Mouse (Mus musculus) erythroid progenitor cell, adult 5-6 weeks (primary cell): ENCODE measurements around the gene Vmn1r131. TPM values are rescaled to one million over a fixed set of nuclear protein-coding genes. Genes with fewer than 3 reads are reported as not detected.
"Not testable (repeated sequence)": the region's sequence is repeated elsewhere in the genome, so short reads cannot be mapped to it uniquely, and the experiment has no call there.

Experiments
- ATAC-seq: replicated peaks from 2 replicates; pipeline ENCODE4 v1.8.0; 2016; ENCODE audit warnings: moderate number of reproducible peaks, mild to moderate bottlenecking, moderate TSS enrichment, inconsistent platforms; ENCODE audit not compliant: poor library complexity, low FRiP score, severe bottlenecking
- total RNA-seq, 2 experiments: library from RNA; stranded (forward) in 1 of 2; stranded (reverse) in 1 of 2; fragments of 150-400 nt in 1 of 2; fragments of 186-747, 209-891 nt in 1 of 2; gene quantifications; 2 replicates each; pipeline versions ENCODE4 v1.2.3 to v1.2.4; 2015 to 2017; ENCODE audit warnings: low replicate concordance in 2 of 2

The Vmn1r131 gene
- total RNA-seq (2015; ENCODE audit: low replicate concordance): not detected in 2 replicates
- not detected in 2 replicates for total RNA-seq (2017; ENCODE audit: low replicate concordance)

DNA sequence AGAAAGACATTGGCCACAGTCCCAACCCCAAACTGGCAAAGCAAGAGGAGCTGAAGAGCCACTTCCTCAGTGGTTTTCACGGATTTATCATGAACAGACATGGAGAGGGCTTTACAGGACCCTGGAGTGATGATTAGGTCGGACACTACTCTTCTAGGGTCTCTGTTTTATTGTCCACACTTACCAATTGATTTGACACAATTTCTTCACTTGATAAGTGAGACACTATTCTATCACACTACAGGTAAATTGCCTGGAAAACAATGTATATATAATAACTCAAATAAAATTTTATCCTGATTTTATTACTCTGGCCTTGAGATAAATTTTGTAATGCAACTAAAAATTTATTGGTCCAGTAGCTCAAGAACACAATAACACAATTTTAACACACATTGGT lies at the start of gene Vmn1r131:
Gene Vmn1r131, minus strand, starts transcription at position 101 of the 400 bp plus-strand sequence.
- not testable (repeated sequence) for ATAC-seq

DNA sequence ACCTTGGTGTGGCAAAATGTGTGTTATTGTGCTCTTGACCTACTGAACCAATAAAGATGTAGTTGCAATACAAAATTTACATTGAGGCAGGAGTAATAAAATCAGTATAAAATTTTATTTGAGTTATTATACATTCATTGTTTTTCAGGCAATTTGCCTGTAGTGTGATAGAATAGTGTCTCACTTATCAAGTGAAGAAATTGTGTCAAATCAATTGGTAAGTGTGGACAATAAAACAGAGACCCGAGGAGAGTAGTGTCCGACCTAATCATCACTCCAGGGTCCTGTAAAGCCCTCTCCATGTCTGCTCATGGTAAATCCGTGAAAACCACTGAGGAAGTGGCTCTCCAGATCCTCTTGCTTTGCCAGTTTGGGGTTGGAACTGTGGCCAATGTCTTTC lies 34.4 kb downstream of the Vmn1r131 start, which contains the start of gene Vmn1r130:
Gene Vmn1r130, plus strand, starts transcription at position 301 of the 400 bp plus-strand sequence.
- ATAC-seq: not testable (repeated sequence)

Other genes starting within 250 kb of the Vmn1r131 start
- gene Vmn1r126, start 244.6 kb downstream of the Vmn1r131 start, total RNA-seq (2015; ENCODE audit: low replicate concordance): not detected in 2 replicates
- gene Vmn1r126, start 244.6 kb downstream of the Vmn1r131 start, total RNA-seq (2017; ENCODE audit: low replicate concordance): not detected in 2 replicates
- not detected in 2 replicates for gene Vmn1r127, start 226.2 kb downstream of the Vmn1r131 start, total RNA-seq (2015; ENCODE audit: low replicate concordance)
- gene Vmn1r127, start 226.2 kb downstream of the Vmn1r131 start, total RNA-seq (2017; ENCODE audit: low replicate concordance): not detected in 2 replicates
- not detected in 2 replicates for gene Vmn1r128, start 196.7 kb downstream of the Vmn1r131 start, total RNA-seq (2015; ENCODE audit: low replicate concordance)
- gene Vmn1r128, start 196.7 kb downstream of the Vmn1r131 start, total RNA-seq (2017; ENCODE audit: low replicate concordance): not detected in 2 replicates
- gene Vmn1r129, start 184.8 kb downstream of the Vmn1r131 start, total RNA-seq (2015; ENCODE audit: low replicate concordance): not detected in 2 replicates
- gene Vmn1r129, start 184.8 kb downstream of the Vmn1r131 start, total RNA-seq (2017; ENCODE audit: low replicate concordance): not detected in 2 replicates
- not detected in 2 replicates for gene Gm6882, start 113.3 kb downstream of the Vmn1r131 start, total RNA-seq (2015; ENCODE audit: low replicate concordance)
- gene Gm6882, start 113.3 kb downstream of the Vmn1r131 start, total RNA-seq (2017; ENCODE audit: low replicate concordance): not detected in 2 replicates
- not detected in 2 replicates for gene Vmn1r130, start 34.3 kb downstream of the Vmn1r131 start, total RNA-seq (2015; ENCODE audit: low replicate concordance)
- not detected in 2 replicates for gene Vmn1r130, start 34.3 kb downstream of the Vmn1r131 start, total RNA-seq (2017; ENCODE audit: low replicate concordance)
- gene Vmn1r132, start 68.0 kb upstream of the Vmn1r131 start, total RNA-seq (2015; ENCODE audit: low replicate concordance): not detected in 2 replicates
- gene Vmn1r132, start 68.0 kb upstream of the Vmn1r131 start, total RNA-seq (2017; ENCODE audit: low replicate concordance): not detected in 2 replicates
- not detected in 2 replicates for gene Gm4175, start 215.4 kb upstream of the Vmn1r131 start, total RNA-seq (2015; ENCODE audit: low replicate concordance)
- gene Gm4175, start 215.4 kb upstream of the Vmn1r131 start, total RNA-seq (2017; ENCODE audit: low replicate concordance): not detected in 2 replicates